Mouse (Mus musculus): ENCODE results near the gene Adh5.

Adh5 gene

DNA sequence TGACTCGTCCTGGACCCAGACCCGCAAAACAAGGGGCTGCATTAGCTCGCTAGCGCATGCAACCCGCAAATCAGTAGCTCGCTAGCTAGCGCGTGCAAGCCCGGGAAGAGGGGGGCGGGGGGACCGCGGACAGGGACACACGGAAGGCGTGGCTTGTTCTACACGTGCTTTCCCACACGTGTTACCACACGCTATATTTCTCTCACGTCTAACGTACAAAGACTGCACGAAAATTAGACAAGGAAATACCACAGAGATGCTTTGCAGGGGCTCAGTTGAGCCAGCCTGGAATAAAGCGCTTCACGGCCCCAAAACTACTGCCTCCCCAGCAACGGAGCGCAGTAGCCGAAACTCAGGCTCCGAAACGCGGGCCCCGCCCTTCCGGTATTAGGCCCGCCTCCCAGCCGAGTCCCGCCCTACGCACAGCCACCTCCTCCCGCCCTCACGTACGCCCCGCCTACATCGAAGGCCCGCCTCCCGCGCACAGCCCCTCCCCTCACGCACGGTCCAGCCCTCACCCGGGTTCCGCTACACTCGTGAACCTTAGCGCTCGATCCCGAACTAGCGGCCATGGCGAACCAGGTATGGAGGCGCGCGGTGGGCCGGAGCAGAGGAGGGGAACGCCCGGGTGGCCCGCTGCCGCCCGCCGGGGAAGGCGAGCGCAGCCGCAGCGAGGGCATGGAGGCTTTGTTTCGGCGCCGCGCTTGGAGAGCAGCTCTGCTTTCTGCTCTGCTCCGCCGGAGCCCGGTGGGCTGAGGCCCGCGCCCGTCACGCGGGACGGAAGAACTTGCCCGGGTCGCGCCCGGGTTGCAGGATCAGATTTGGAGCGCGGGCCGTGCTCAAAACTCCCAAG, at the start of gene Adh5:
TSS of gene Adh5 (plus strand) at position 482 of the 853 bp plus-strand sequence.
- DNase-seq, result peak; percentile 92

DNA sequence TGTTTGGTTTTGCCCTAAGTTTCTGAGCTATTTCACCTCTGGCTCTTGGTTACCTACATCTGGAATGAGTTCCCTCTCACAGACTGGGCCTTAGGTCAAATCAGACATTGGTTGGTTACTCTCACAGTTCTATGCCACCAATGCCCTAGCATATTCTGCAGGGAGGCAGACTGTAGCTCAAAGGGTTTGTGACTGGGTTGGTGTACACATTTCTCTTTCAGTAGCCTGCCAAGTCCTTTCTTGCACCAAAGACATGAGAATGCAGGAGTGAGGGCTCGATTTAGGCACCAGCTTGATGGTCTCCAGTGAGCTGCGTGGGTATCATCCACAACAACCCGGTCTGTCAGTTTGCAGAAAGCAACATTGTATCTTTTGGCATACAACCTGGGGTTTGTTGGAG, 38.0 kb upstream of the Adh5 start:
- no peak for DNase-seq

DNA sequence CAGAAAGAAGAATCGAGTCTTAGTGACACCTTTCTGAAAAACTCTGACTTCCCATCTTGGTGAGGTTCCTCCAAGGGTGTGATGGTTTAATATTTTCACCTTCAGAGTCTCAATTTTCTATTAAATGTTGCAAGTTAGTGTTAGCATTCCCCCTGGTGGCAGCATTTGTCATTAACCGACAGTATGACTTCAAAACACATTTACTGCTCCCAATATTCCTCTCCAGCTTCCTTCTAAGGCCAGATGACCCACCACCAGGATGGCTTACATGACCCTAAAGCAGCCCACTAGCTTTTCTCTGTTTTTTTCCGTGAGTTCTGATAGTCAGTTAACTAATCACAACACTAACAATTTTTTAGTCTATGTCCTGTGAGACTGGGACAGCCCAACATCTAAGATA, 37.6 kb upstream of the Adh5 start:
- no peak for DNase-seq

DNA sequence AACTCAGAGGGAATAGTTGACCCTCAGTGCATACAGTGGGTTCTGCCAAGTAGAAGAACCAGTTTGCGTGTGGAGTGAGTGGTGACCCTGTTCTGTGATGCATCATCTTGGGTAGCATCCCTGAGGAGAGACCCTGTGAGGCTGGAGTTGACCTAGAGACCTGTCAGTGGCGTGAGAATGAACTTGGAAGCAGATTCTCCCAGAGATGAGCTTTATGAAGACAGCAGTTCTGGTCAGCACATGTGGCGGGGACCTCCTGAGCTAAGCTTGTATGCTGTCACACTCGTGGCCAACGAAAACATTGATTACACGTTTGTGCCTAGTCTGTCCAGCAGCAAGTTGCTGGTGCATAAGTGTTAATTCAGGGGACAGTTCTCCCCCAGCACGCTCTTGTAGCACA, 37.1 kb upstream of the Adh5 start:
- DNase-seq, result no peak

DNA sequence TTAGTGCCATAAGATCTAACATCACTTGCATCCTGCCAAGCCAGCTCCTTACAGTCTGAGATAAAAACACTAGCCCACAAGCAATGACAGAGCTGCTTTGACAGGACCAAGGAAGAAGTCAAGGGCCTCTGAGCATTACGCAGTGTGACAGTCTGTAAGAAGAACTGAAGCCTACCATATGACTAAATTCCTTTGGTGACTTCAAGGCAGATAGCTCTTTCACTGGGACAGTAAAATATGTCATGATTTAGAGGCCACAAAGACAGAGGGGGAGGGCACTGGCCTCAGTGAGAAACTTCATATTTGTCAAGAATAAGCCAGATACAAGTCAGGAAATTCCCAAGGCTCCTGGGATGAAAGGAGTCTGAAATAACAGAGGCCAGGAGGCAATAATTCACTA, 35.0 kb upstream of the Adh5 start:
- DNase-seq, result no peak

DNA sequence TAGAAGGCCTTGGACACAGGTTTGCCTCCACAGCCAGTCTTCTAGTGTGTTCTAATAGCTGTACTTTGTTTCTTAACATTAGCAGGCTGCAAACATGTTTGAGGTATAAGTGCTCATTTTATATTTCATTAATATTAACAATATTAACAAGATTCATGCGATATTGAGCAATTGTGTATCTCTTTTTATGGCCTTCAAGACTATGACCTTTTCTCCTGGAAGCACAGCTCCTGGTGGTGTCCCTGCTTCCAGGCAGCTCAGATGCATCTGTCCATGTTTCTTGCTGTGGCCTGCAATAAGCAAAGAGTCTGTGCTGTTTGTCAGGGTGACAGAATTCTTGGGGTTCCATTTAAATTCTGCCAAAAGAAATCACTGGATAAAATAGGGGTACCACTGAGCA, 33.3 kb upstream of the Adh5 start:
- DNase-seq, result no peak

DNA sequence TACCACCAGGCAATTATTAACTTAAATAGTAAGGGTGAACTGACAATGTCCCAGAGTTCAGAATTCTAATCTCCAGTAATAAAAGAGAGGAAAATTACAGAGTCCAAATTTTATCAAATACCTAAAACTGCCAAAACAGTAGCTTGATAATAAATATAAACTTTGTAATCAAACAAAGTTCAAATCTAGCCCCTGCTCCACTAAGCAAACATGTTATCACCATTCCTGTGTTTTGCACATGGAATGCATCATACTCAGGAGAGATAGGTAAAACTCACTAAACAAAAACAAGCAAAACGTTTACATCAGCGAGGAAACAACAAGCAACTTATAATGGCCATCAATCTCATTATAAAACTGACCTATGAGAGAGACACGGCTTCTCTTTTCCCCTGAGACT, 32.7 kb upstream of the Adh5 start:
- no peak for DNase-seq

DNA sequence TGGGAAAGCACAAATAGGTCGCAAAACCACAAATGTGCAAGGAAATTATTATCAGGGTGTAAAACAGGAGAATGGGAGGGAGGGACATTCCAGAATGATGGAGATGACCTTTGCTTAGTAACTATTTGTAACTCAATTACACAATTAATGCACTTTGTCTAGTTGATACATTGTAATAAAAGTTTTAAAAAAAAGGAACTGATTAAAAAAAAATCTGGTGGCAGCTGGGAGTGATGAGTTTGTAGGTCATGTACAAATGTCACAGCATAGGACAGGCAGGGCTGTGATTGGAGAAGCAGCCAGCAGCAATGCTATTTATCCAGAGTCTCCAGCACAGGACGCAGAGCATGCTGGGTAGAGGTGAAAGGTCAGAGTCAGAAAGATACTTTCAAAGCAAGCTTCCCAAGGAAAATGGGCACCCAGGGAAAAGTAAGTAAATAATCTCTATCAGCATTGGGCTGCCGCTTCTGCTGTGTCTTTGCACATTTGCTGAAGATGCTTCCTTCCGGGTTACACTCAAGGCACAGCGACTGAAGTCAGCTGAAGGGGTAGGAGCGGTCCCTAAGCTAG, 27.7 kb upstream of the Adh5 start, which contains the start of gene Adh4:
TSS of gene Adh4 (plus strand) at position 346 of the 570 bp plus-strand sequence.
- DNase-seq, result no peak

DNA sequence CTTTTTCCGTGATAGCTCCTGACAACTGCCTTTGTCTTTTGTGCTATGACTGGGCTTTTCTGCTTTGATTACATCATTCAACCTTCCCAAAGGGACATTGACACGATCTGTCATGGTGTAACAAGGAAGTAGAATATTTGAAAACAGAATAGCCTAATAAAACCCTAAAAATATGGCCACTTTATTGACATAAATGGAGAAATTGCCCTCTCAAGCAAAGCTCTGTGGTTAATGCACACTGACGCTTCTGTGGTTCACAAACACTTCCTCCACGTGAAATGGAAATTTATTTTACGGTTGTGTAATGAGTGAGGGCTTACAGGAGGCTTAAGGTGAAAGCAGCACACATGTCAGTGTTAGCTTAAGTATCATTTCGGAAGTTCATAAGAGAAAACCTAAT, 23.5 kb upstream of the Adh5 start:
- no peak for DNase-seq

DNA sequence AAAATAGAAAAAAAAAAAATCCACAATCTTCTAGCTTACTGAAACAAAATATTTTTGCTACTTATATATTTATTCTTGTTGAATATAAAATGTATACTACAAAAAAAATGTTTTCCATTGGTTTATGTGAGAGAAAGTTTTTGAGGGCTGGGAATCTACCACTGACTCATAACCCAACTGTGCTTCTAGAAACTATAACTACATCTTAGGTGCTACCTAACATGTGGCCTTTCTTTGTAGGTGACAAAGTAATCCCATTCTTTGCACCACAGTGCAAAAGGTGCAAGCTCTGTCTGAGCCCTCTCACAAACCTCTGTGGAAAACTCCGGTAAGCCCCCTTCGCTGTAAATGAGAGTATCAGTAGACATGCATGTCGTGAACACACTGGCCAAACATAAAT, 22.5 kb upstream of the Adh5 start:
- no peak for DNase-seq

DNA sequence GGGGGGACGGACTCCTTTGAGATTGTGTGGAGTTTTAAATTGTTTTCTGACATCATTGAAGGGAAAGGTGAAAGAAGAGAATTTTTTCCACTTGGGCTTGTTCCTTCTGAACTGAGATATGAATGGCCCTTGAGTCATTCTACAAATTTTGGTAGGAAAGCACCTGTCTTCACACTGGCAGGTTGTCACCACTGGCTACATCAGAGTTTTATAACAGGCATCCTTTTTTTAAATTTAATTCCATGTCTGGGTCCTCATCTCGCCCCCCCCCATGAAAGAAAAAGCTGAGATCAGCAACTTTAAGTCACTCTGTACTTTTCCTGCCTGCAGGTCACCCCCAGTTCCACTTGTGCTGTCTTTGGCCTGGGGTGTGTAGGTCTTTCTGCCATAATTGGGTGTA, 19.2 kb upstream of the Adh5 start:
- DNase-seq, result no peak

DNA sequence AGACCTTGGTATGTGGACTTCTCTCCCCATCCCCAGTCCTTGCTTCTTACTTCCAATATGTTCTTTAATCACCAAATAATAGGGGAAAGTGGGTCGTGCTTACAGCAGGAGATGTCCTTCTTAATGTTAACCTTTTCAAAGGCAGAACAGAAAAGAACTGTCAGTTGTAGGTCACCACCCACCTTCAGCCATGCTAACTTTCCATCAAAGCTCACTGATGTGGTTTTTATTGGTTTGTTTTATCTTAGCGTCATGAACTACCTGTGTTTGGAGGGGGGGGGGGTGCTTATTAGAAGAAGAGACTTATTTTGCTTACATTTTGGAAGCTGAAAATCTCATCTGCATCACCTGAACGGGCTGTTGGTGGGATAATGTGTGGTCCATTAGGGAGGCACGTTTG, 18.6 kb upstream of the Adh5 start:
- DNase-seq, result no peak

DNA sequence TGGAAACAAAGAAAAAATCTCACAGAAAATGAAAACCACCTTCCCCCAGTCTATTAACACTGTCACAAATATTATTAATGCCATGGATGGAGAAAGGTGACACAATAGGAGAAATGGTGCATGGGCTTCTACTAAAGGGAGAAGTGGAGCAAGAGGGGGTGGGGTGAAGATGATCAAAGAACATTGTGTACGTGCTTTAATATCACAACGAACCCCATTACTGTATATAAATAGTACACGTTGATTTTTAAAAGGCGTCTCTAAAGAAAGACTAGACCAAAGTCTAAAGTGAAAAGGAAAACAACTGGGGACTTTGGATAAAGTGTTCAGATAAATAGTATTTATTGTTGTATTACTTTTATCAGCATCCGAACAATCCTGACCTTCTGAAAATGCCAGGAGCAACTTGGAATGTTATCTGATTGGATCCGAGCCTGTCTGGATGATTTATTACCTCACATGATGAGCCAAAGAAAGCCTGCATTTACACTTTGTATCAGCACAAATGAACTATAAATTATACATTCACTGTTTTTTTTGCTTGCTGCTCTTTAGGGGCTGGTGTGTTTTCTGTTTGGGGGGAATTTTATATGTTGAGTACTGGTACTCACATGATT, 12.4 kb upstream of the Adh5 start:
- DNase-seq, result no peak

DNA sequence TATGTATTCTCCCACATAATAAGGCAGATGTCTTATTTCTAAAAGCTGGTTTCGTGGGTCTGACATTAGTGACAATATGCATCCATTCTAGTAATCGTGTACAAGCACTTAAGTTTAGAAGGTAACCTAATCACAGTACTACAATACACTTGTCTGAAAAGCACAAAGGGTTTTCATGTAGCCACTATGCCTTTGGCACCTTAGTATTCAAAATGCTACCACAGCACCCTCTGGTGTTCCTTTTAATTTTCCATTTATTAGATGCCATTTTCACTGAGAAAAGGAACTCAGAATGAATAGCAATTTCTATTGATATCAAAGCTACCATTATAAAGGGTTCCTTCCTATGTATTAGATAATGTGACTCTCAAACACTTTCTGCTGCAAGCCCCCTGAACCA, 11.1 kb upstream of the Adh5 start:
- DNase-seq, result no peak

DNA sequence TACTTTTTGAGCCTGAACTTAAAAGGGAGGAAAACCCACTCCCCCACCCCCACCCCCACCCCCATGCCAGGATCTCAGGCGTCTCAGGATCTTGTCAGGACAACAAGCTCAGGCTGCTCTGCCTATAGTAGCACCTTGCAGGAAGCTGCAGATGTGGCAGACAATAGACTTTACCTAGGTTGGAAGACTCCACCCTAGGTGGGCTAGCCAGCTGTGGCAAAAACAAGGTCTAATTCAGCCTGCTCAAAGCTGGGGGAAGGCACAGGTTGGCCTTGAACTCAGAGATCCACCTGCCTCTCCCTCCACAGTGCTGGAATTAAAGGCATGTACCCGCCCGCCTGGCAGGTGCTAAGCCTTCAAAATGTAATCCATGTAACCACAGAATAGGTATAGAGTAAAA, 4.2 kb upstream of the Adh5 start:
- no peak for DNase-seq

DNA sequence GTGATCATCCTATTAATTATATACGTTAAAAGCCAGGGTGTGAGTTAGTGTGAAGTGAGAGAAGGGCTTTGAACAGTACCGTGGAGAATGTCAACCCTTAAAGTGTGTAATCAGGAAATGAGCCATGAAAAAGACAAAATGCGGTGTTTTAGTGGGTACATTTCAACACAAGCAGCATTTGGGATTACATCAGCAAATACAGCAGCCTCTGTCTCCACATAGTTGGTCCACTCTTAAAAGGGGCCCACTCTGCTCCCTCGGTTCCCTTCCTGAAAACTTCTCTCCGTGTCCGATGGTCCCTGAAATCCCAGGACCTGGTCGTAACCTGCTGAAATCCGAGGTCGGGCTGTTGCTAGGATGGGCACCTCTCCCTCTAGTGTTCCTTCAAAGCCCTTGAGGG, 690 bp upstream of the Adh5 start:
- no peak for DNase-seq

DNA sequence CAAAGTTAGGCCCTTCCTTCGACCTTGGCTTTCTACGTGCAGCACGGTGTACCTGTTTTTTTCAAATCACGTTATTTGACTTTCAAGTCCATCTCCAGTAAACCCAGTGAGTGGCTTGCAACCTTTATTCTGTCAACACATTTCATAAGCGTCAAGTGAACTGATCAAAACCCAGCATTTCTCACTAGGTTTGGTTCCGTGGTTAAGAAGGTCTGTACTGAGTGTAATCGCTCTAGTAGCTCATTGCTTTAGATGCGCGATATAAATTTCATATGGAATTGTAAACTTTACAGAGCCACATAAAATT, 525 bp downstream of the Adh5 start:
- DNase-seq, result no peak

DNA sequence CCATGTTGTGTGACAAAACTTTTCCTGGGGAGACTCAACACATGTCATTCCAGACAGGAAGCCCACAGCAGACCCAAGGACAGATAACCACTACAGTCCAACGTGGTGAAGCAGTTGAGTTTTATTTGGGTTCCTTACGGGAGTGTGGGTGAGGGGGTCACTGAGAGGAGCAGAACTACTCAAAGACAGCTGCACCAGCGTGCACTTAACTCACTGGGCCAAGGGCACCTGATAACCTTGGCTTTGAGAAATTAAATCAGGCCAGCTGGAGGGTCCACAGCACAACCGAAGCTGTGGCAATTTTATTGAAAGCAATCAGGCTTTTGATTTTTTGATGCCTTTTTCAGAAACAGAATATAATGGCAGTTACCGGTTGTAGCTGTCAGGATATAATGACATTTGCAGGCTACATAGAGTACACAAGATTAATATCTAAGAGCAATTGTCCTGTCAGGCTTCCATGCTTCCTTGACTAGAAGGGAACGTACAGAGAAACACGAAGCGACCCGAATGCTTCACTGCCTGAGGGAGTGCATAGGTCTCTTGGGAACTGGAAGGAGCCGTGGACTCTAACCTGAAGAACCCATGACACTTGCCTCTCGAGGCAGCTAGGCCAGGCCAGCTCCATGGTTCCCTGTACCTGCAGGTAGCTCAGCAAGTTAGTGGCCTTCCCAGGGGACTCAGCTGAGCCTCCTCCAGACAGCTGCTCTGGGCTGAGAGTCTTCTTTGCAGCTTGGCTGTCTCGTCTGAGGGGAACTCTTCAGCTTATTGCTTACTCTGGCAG, 5.4 kb downstream of the Adh5 start:
- no peak for DNase-seq

DNA sequence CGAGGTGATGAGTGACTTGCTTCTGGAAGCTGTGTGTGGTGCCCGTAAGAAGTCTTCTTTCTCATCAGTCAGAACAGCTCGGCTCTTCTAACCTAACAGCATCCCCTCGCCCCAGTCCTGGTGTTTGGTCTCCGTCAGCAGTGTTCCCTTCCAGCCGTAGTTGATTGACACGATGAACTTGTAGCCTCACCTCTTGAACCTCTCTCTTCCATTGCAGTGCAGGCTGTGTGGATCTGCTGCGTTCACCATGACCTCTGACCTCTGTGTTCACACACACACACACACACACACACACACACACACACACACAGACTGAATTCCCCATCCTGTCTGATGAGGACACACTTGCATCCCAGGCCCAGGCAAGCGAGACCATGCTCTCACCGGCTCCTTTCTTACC, 9.3 kb downstream of the Adh5 start:
- no peak for DNase-seq

DNA sequence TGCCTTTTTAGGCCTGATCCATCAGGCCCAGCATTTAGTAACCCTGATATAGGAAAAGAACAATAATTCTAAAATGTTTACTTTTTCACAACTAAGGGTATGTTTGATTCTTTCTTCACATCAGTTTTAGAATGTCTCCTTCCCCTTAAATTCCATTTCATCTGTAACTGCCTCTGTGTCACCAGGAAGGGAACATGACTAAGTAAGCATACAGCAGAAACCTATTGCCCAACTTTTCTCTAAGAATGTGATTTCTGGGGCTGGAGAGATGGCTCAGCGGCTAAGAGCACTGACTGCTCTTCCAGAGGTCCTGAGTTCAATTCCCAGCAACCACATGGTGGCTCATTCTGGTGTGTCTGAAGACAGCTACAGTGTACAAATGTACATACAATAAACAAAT, 11.3 kb downstream of the Adh5 start:
- DNase-seq, result no peak

DNA sequence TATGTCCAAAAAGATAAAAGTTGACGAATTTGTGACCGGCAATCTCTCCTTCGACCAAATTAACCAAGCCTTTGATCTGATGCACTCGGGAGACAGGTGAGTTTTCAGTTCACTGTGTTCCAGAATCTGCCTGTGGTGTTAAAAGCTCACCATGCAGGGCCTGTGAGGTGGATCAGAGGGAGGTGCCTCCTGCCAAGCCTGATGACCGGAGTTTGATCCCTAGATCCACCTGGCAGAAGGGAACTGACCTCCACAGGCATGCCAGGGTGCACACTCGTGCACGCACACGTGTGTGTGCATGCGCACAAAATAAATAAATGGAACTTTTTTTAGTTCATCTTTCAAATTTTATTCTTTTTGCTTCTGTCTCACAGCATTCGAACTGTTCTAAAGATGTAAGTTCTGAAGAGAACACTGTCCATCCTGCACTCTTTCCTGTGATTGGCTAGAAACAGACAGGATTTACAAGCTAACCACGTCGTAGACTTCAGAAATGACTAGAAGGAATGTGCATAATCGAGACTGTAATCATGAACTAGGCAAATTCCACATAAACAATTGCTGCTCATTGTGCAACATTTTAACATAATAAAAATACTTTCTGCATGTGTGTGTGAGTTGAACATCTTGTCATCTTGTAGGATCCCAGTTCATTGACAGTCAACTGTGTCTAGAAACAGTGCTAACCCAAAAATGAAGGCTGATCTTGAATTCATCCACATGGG, 12.0 kb downstream of the Adh5 start:
- DNase-seq, result no peak

DNA sequence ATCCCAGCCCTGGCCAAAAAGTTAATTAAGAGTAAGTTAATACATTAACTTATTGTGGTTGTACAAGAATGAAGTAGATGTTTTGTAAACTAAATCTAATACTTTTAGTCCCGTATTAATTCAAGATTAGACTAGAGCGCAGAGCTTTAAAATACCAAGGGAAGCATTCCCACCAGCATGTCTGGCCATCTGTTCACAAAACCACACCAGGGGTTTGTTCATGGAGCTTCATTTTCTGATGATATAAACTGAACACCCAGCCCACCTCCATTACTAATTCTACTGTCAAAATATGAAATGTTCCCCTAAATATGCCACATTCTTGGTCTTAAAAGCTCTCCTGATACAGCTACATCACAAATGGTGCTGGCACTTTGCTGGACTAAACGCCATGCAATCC, 15.5 kb downstream of the Adh5 start:
- DNase-seq, result no peak

DNA sequence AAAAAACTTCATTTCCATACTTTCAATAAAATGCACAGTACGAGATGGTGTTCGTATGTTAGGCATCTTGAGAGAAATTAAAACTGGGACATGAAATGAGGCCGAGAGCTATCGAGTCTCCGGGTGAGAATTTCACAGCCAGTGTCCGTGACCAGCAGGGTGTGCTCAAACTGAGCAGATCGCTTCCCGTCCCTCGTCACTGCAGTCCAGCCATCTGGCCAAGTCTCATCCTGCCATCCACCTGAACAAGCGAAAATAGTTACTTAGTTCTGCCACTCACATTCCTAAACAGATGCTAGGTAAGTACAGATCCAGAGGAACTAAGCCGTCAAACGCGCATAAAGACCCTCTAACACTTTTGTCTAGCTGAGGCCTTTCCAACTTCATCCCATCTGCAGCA, 17.4 kb downstream of the Adh5 start:
- DNase-seq, result peak; percentile 72

Data from cerebellum, adult 9-11 months (tissue).